Mouse (Mus musculus) heart, embryonic 13.5 days (tissue): ENCODE data around the gene Gns. TPM values are rescaled to one million over a fixed set of nuclear protein-coding genes. Genes with fewer than 3 reads are reported as not detected.
A peak's percentile ranks its signal among the peaks of the same experiment; 100 is the strongest.

ENCODE experiments used
- ATAC-seq: fragments of 200-750 bp; cut with Nextera tagmentation; 2 replicates; pipeline ENCODE4 v1.8.0; 2017; ENCODE audit warnings: moderate TSS enrichment; ENCODE audit not compliant: insufficient number of reproducible peaks, low FRiP score, low TSS enrichment; ENCODE audit errors: extremely low read depth
- H3K27ac ChIP-seq: fragments of 300-500 bp; sonication (generic); replicated peaks from 2 replicates; pipeline ENCODE4 v1.5.1; 2015; ENCODE audit warnings: moderate library complexity, mild to moderate bottlenecking, inconsistent platforms
- H3K27me3 ChIP-seq: fragments of 300-500 bp; sonication (generic); replicated peaks from 2 replicates; pipeline ENCODE4 v1.6.1; 2015; ENCODE audit warnings: mild to moderate bottlenecking, inconsistent platforms
- H3K36me3 ChIP-seq: fragments of 300-500 bp; sonication (generic); 2 replicates; pipeline ENCODE4 v1.6.1; 2015; ENCODE audit warnings: mild to moderate bottlenecking, inconsistent platforms
- H3K4me1 ChIP-seq: fragments of 300-500 bp; sonication (generic); 2 replicates; pipeline ENCODE4 v1.6.1; 2015; ENCODE audit warnings: inconsistent platforms
- H3K4me2 ChIP-seq: fragments of 300-500 bp; sonication (generic); 2 replicates; pipeline ENCODE4 v1.6.1; 2015; ENCODE audit warnings: inconsistent platforms, mild to moderate bottlenecking, moderate library complexity
- H3K4me3 ChIP-seq: fragments of 300-500 bp; sonication (generic); 2 replicates; pipeline ENCODE4 v1.5.1; 2015; ENCODE audit warnings: moderate library complexity, mild to moderate bottlenecking, inconsistent platforms
- H3K9ac ChIP-seq: fragments of 300-500 bp; sonication (generic); 2 replicates; pipeline ENCODE4 v1.6.1; 2015; ENCODE audit warnings: inconsistent platforms, mild to moderate bottlenecking, moderate library complexity
- H3K9me3 ChIP-seq: fragments of 300-500 bp; sonication (generic); 2 replicates; pipeline ENCODE4 v1.6.1; 2016; ENCODE audit warnings: inconsistent platforms
- WGBS: fragments of 180-500 bp; shearing (Covaris S2); methylation state at CpG from one replicate; pipeline ENCODE4 v1.1.7; 2015; ENCODE audit warnings: mixed read lengths; 5-methylcytosine and 5-hydroxymethylcytosine counted together
- polyA plus RNA-seq: library from polyadenylated mRNA; unstranded; fragments of >200 nt; fragmentation: Nextera tagmentation; extraction: Ambion mirVana; gene quantifications from 2 replicates; pipeline ENCODE4 v1.2.1, GENCODE M21; 2015

Gns gene
- polyA plus RNA-seq, 1 experiment from 2014 or later, result 30.4 TPM

DNA sequence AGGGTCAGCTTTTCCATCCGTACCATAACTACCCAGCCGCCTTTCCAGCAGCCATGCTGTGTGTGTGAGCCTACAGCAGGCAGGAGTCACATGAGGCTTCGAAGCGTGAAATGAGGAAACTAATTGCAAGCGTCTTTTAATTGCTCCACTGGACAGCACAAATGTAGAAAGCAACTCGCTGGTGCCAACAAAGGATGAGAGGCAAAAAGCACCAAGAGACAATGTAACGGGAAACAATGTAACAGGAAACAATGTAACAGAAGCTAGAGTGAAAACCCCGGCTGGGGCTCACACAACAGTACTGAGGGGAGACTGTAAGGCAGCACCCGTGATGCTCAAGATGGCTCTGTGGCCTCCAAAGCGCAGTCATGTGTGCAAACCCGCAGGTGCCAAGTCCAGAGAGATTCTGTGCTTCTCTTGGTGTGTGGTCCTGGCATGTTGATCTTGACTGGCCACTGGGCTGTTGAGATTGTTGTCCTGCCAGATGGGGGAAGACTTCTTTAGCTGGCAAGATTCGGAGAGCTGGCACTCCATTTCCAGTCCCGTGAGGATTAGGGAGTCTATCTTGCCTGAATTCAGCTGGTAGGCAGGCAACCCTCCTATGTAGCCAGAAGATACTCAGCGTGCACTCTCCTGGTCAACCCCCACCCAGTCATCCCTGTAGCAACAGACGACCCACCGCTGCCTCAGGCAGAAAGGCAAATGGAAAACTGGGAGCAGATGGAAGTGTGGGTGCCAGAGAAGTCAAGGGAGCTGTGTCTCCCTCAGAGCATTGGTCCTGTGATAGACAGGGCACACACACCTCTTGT, 58.9 kb downstream of the Gns start:
- H3K4me2 ChIP-seq, result no peak overlapping the region
- no peaks in the 10 kb centered on the region for H3K27me3 ChIP-seq
- H3K27ac ChIP-seq, result peak overlapping the region; percentile 71
- no peak overlapping the region for H3K4me3 ChIP-seq
- H3K9ac ChIP-seq, result 0 out of 2 replicates have a peak overlapping the region, but pooled peaks have one; percentile 2
- 65% methylated on average over 16 of the region's 16 CpGs for WGBS
- no peaks in the 10 kb centered on the region for H3K9me3 ChIP-seq
- H3K36me3 ChIP-seq, result 0 out of 2 replicates have a peak, but pooled peaks cover 7% of the 10 kb centered on the region
- peaks cover 97% of the 10 kb centered on the region for H3K4me1 ChIP-seq
- no peak for ATAC-seq

DNA sequence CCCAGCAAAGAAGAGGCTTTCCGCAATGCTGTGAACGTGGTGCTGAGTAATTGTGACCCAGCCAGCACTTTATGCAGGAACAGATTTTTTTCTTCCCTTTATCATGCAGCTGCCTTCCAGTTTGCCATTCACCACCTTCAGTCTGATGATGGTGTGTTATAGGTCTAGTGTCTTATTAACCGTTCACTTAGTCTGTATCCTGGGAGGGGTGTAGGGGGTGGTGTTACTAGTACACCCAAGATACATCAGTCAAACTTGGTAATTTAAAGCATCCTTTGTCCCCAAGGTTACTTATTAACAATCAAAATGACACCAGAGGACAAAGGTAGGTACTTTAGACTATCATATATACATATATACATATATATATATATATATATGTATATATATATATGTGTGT, 59.6 kb downstream of the Gns start:
- Histone ChIP-seq H3K9me3 (no peaks in the 10 kb centered on the region), H3K4me1 (peaks cover 97% of the 10 kb centered on the region), H3K36me3 (0 out of 2 replicates have a peak, but pooled peaks cover 7% of the 10 kb centered on the region), H3K4me2 (no peak overlapping the region), H3K4me3 (no peak overlapping the region), H3K9ac (no peak overlapping the region), H3K27ac (no peak overlapping the region), H3K27me3 (no peaks in the 10 kb centered on the region)
- ATAC-seq, result no peak
- WGBS, result 67% methylated on average over 3 of the region's 3 CpGs

DNA sequence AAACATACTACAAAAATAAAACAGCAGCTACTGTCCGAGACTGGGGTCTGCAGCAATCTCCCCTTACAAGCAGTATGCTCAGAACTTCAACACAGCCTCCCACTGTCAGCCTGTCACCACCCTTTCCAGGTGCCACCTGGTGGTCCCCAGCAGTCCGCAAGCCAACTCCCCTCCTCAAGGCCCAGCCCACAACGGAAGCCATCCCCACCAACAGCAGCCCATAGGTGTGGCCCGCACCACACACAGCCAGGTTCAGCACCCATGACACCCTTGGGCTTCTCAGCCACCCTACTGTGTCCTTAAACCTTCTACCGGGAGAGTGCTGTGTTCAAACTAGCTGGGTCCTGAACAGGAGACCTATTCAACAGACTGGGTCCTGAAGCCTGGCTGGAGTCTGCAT, 60.2 kb downstream of the Gns start:
- ATAC-seq, result no peak
- H3K4me3 ChIP-seq, result no peak overlapping the region
- peak overlapping the region; percentile 99 for H3K27ac ChIP-seq
- H3K9me3 ChIP-seq, result no peaks in the 10 kb centered on the region
- no peak overlapping the region for H3K9ac ChIP-seq
- 0 out of 2 replicates have a peak, but pooled peaks cover 7% of the 10 kb centered on the region for H3K36me3 ChIP-seq
- no peak overlapping the region for H3K4me2 ChIP-seq
- H3K27me3 ChIP-seq, result no peaks in the 10 kb centered on the region
- 70% methylated on average over 5 of the region's 5 CpGs for WGBS
- H3K4me1 ChIP-seq, result peaks cover 97% of the 10 kb centered on the region

DNA sequence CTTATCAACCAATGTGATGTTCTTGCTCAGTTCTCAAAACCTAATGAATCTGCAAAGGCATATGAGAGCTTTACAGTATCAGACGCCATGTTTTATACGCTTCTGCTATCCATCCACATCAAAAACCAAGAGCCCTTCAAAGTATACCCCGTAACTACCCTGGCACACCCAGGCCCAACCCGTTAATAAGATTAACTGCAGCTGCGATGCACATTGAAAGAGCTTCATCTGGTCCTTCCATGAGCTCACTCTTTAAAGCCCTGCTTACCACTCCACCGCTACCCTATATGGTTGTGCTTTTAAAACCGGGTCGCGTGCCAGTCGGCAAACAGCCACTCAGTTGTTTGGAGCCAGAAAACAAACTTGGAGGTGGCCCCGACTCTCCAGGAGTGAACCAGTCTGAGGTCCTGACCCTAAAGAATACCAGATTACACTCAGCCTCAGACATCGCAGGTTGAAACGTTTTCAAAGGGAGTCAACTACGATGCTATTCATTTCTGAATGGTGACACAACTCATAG, 60.7 kb downstream of the Gns start:
- H3K4me2 ChIP-seq, result no peak overlapping the region
- H3K9ac ChIP-seq, result no peak overlapping the region
- H3K36me3 ChIP-seq, result 0 out of 2 replicates have a peak, but pooled peaks cover 7% of the 10 kb centered on the region
- peak overlapping the region; percentile 99 for H3K27ac ChIP-seq
- no peak overlapping the region for H3K4me3 ChIP-seq
- no peak for ATAC-seq
- H3K4me1 ChIP-seq, result peaks cover 97% of the 10 kb centered on the region
- no peaks in the 10 kb centered on the region for H3K27me3 ChIP-seq
- H3K9me3 ChIP-seq, result no peaks in the 10 kb centered on the region
- whole genome bisulfite sequencing, result 62% methylated on average over 14 of the region's 14 CpGs

DNA sequence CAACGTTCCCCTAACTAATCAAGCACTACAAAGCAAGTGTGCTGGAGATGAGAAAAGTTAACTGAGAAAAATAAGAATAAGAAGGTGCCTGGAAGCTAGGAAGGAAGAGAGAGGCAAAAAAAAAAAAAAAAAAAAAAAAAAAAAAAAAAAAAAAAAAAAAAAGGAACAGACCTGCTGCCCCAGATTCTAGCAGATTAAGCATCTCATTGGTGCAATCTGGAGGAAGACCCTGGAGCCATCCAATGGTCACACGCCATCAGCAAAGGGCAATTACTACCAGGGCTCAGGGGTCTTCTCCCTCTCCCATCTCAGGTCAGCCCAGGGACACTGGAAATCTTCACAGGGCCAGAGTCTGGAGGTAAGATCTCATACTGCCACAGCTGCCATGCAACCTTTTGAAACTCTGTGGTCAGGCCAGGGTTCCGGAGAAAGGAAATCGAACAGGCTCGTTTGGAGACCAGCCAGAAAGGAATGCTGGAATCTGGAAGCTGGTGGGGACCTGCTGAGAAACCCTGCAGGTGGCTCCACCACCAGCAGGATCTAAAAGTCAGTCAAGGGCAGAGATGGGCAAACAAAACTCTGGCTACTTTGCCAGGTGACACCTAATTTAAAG, 61.7 kb downstream of the Gns start:
- Histone ChIP-seq H3K4me2 (no peak overlapping the region), H3K4me3 (no peak overlapping the region), H3K36me3 (0 out of 2 replicates have a peak, but pooled peaks cover 7% of the 10 kb centered on the region), H3K9me3 (no peaks in the 10 kb centered on the region), H3K4me1 (peaks cover 97% of the 10 kb centered on the region), H3K27me3 (no peaks in the 10 kb centered on the region), H3K9ac (0 out of 2 replicates have a peak overlapping the region, but pooled peaks have one; percentile 28), H3K27ac (peak overlapping the region; percentile 99)
- 33% methylated on average over 5 of the region's 5 CpGs for WGBS
- ATAC-seq, result no peak

DNA sequence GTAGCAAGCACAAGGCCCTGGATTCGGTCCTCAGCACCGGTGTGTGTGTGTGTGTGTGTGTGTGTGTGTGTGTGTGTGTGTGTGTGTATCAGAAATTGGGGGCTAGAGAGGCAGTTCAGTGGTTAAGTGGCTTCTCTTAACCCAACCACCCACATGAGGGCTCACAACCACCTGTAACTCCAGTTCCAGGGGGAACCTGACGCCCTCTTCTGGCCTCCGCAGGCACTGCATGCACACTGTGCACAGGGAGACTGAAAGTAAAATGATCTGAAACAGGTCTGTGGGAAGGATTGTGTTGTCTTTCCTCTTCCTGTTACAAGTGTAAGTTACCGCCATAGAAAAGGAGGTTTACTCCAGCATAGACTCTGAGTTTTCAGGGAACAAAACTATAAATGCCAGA, 62.2 kb downstream of the Gns start:
- ATAC-seq, result no peak
- Histone ChIP-seq H3K27ac (peak overlapping the region; percentile 99), H3K4me2 (no peak overlapping the region), H3K36me3 (0 out of 2 replicates have a peak, but pooled peaks cover 7% of the 10 kb centered on the region), H3K4me3 (no peak overlapping the region), H3K27me3 (no peaks in the 10 kb centered on the region), H3K4me1 (peaks cover 97% of the 10 kb centered on the region), H3K9ac (no peak overlapping the region), H3K9me3 (no peaks in the 10 kb centered on the region)
- 57% methylated on average over 5 of the region's 5 CpGs for WGBS

DNA sequence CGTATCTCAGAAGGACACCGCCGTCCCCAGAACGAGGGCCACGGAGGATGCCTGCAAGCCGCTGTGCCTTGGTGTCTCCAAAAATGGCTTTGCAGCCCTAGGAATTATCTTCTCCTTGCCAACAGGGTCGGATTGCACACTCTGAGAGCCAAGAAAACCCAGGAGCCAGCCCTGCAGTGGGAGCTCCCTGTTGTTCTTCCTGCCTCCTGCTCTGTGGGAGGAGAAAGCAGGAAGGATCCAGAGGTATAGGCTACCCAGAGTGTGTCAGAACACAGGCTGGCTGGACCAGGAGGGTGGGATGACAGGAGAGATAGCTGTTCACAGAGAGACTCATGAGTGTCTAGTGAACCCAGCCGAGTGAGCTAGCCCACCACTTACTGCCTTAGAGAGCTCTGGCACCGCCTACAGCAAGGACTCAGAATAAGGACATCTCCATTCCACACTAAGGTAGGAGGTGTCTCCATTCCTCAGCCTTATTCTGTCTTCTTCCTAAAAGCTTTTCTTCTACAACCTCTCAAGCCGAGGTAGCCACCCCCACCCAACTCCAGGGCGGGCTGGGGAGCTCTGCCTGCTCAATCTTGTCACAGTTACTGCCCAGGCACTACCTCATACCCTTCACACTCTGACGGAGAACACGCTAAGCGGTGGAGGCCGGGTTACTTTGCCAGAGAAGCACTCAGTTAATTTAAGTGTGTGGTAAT, 63.3 kb downstream of the Gns start:
- WGBS, result 50% methylated on average over 15 of the region's 15 CpGs
- no peaks in the 10 kb centered on the region for H3K9me3 ChIP-seq

GRCm38 (mm10) chr10:121429089-121429488, 64.2 kb downstream of the Gns start:
- peak overlapping the region; percentile 99 for H3K27ac ChIP-seq
- H3K4me1 ChIP-seq, result peaks cover 97% of the 10 kb centered on the region
- H3K9me3 ChIP-seq, result no peaks in the 10 kb centered on the region
- WGBS, result 20% methylated on average over 2 of the region's 2 CpGs
- no peak overlapping the region for H3K4me3 ChIP-seq
- peak overlapping the region; percentile 62 for H3K4me2 ChIP-seq
- H3K27me3 ChIP-seq, result no peaks in the 10 kb centered on the region
- 0 out of 2 replicates have a peak, but pooled peaks cover under 1% of the 10 kb centered on the region for H3K36me3 ChIP-seq
- H3K9ac ChIP-seq, result peak overlapping the region; percentile 71
- 0 out of 2 replicates have a peak, but pooled peaks have one; percentile 22 for ATAC-seq

More for the DNA sequence above, 63.3 kb downstream of the Gns start:
- Histone ChIP-seq H3K9ac (peak overlapping the region; percentile 59), H3K4me3 (no peak overlapping the region), H3K4me2 (peak overlapping the region; percentile 15; the same call in 1 of the 2 replicates), H3K27me3 (no peaks in the 10 kb centered on the region), H3K36me3 (0 out of 2 replicates have a peak, but pooled peaks cover 7% of the 10 kb centered on the region), H3K4me1 (peaks cover 97% of the 10 kb centered on the region), H3K27ac (peak overlapping the region; percentile 99)
- no peak for ATAC-seq

GRCm38 (mm10) chr10:121429581-121429980, 64.7 kb downstream of the Gns start:
- peak overlapping the region; percentile 62 for H3K4me2 ChIP-seq
- no peaks in the 10 kb centered on the region for H3K36me3 ChIP-seq
- peak overlapping the region; percentile 27 for H3K4me3 ChIP-seq
- WGBS, result 29% methylated on average over 8 of the region's 8 CpGs
- no peak for ATAC-seq
- peak overlapping the region; percentile 99 for H3K27ac ChIP-seq
- peaks cover 97% of the 10 kb centered on the region for H3K4me1 ChIP-seq
- no peaks in the 10 kb centered on the region for H3K27me3 ChIP-seq
- H3K9me3 ChIP-seq, result no peaks in the 10 kb centered on the region
- H3K9ac ChIP-seq, result peak overlapping the region; percentile 71

DNA sequence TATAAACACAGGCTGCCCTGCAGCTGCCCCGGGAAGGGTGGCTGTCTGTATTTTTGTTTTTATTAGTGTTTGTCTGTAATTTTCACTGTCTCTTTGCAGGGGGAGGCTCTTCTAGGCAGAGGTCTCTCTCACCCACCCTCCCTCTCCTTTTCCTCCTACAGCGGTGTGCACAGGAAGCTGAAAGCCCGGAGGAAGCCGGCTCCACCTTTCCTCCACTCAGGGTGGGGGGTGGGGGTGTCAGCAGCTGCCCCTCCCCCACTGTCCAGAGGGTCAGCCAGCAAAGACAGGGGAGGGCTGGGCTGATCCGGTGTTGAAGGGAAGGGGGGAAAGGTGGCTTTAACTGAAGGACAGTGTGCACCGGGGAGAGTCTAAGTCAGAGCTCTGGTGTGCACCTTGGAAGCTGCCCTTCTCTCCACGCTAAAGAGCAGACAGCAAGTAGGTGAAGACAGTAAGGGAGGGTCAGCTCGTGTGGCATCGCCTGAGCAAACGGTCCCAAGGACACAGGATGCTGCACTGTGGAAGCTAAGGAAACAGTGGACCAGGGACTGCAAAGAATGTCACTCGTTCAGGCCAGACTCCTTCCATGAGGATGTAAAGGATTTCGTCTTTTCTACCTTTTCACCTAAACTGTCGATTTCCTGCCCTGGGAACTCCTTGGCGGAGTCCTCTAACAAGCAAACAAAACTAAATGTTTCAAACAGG, 65.2 kb downstream of the Gns start:
- Histone ChIP-seq H3K4me2 (peak overlapping the region; percentile 62), H3K4me3 (peak overlapping the region; percentile 27), H3K27me3 (no peaks in the 10 kb centered on the region), H3K9ac (peak overlapping the region; percentile 71), H3K9me3 (no peaks in the 10 kb centered on the region), H3K4me1 (peaks cover 99% of the 10 kb centered on the region), H3K27ac (peak overlapping the region; percentile 99), H3K36me3 (no peaks in the 10 kb centered on the region)
- 14% methylated on average over 14 of the region's 14 CpGs for WGBS
- peak; percentile 31; the same call in 1 of the 2 replicates for ATAC-seq
